Mouse (Mus musculus) left cerebral cortex, adult 6 months (tissue): ENCODE measurements around the gene 4930444G20Rik. TPM values are rescaled to one million over a fixed set of nuclear protein-coding genes. Genes with fewer than 3 reads are reported as not detected.

Experiments used
- long read RNA-seq, 2 experiments: library from polyadenylated mRNA; unstranded; transcript quantifications; one replicate each; pipeline ENCODE4 v2.0.0; 2019 to 2020
- polyA plus RNA-seq: library from polyadenylated mRNA; unstranded; fragments of <200 nt; fragmentation: Nextera tagmentation; gene quantifications from 2 replicates; pipeline ENCODE4 v1.2.3, GENCODE M21; 2021

The 4930444G20Rik gene
- polyA plus RNA-seq = not detected in 2 replicates
- long read RNA-seq, experiment 1 = 0 reads
- long read RNA-seq, experiment 2 = 0 reads

DNA sequence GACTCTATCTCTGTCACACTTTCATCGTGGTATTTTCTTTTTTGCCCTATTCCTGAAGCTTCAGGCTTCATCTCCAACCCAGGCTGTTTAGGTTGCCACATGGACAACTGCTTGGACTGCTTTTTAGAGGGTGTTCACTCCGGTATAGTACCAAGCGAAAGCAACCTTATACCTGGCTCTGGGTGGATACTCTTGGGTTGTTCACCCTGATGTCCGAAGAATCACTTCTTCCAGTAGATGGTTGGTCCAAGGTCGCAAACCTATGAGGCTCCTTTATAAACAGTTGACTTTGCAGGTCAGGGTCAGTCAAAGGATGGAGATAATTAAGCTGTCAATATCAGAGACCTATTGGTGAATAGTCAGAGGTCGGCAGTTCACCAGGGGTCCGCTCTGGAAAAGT lies at the start of gene 4930444G20Rik:
TSS of gene 4930444G20Rik (minus strand) at position 101 of the 400 bp plus-strand sequence.

Other genes with a start within 250 kb of the 4930444G20Rik start
- 30.4 and 36.8 TPM in 2 replicates for gene Sgk1, start 185.9 kb downstream of the 4930444G20Rik start, polyA plus RNA-seq
- gene E030030I06Rik, start 81.2 kb upstream of the 4930444G20Rik start, polyA plus RNA-seq = 0.38 and 2.4 TPM in 2 replicates
- gene Raet1e, start 90.5 kb upstream of the 4930444G20Rik start, polyA plus RNA-seq = not detected in 2 replicates
- 0.89 and 1.1 TPM in 2 replicates for gene H60b, start 90.5 kb upstream of the 4930444G20Rik start, polyA plus RNA-seq